ENCODE assay signal across 8 mouse cellular contexts in genomic region chr14:73445508-73446256, GRCm38 (mm10).
DNase-seq lines count a peak whose midpoint lies in the region; ATAC-seq and TF ChIP-seq lines count a peak whose summit lies in the region.

No protein-coding gene starts in this region.

- H3K79me2 ChIP-seq in C2C12 (ENCODE audit: control insufficient read depth, insufficient read depth), result no peaks in the 10 kb centered on the region

- WGBS in kidney, embryonic 15.5 days, result 52% methylated on average over 6 of the region's 6 CpGs
- WGBS in lung, embryonic 16.5 days, result 39% methylated on average over 6 of the region's 6 CpGs

- no peaks in the 10 kb centered on the region for H3K36me3 ChIP-seq in C2C12 (ENCODE audit: control insufficient read depth, insufficient read depth)
- no peaks in the 10 kb centered on the region for H3K36me3 ChIP-seq in kidney, embryonic 15.5 days
- H3K36me3 ChIP-seq in lung, embryonic 16.5 days (ENCODE audit: control insufficient read depth, insufficient read depth, low read length), result no peaks in the 10 kb centered on the region

- DNase-seq in frontal cortex, adult 2 months (ENCODE audit: extremely low spot score in 1 of 2, low spot score in 1 of 2), result no peak
- no peak for DNase-seq in cerebellum, postnatal 36 days
- no peak for DNase-seq in left cerebral cortex, postnatal 25 days (ENCODE audit: low spot score in 2 of 2)
- DNase-seq in left cerebral cortex, postnatal 14 days (ENCODE audit: low spot score in 2 of 2), result no peak

- H3K27me3 ChIP-seq in C2C12 (ENCODE audit: control insufficient read depth, insufficient read depth, insufficient read length), result no peaks in the 10 kb centered on the region
- no peaks in the 10 kb centered on the region for H3K27me3 ChIP-seq in kidney, embryonic 15.5 days
- no peaks in the 10 kb centered on the region for H3K27me3 ChIP-seq in lung, embryonic 16.5 days (ENCODE audit: control insufficient read depth, insufficient read depth, low read depth, low read length)

- no peaks in the 10 kb centered on the region for H3K79me3 ChIP-seq in C2C12 (ENCODE audit: low read depth)

- peaks cover 10% of the 10 kb centered on the region for H3K4me1 ChIP-seq in brown adipose tissue, adult 24 weeks (ENCODE audit: control insufficient read depth, insufficient read depth, insufficient read length, low read length)
- H3K4me1 ChIP-seq in kidney, embryonic 15.5 days, result peaks cover 36% of the 10 kb centered on the region
- peaks cover 14% of the 10 kb centered on the region for H3K4me1 ChIP-seq in lung, embryonic 16.5 days (replicated peaks; ENCODE audit: control insufficient read depth, insufficient read depth, low read length)

- H3K27ac ChIP-seq in brown adipose tissue, adult 24 weeks (replicated peaks; ENCODE audit: low read depth, low read length), result peak overlapping the region; percentile 59
- peak overlapping the region; percentile 91 for H3K27ac ChIP-seq in kidney, embryonic 15.5 days
- H3K27ac ChIP-seq in lung, embryonic 16.5 days (ENCODE audit: low read length), result peak overlapping the region; percentile 57

- TF ChIP-seq CTCF in C2C12 (IDR thresholded peaks at IDR 0.05; ENCODE audit: control insufficient read depth, insufficient read depth, insufficient read length), result no peak

- H3ac ChIP-seq in C2C12 (ENCODE audit: control insufficient read depth, insufficient read length, low read depth), result no peak overlapping the region

- H3K4me2 ChIP-seq in kidney, embryonic 15.5 days, result no peak overlapping the region
- no peak overlapping the region for H3K4me2 ChIP-seq in lung, embryonic 16.5 days (ENCODE audit: low read depth, low read length)

- ATAC-seq in kidney, embryonic 15.5 days (replicated peaks; ENCODE audit: low FRiP score), result peak; percentile 89
- ATAC-seq in lung, embryonic 16.5 days (ENCODE audit: low read depth), result peak; percentile 72

- H3K9ac ChIP-seq in kidney, embryonic 15.5 days, result no peak overlapping the region
- no peak overlapping the region for H3K9ac ChIP-seq in lung, embryonic 16.5 days (ENCODE audit: low read length)

- no peak overlapping the region for H3K4me3 ChIP-seq in C2C12 (ENCODE audit: insufficient read depth, poor library complexity, severe bottlenecking)
- H3K4me3 ChIP-seq in brown adipose tissue, adult 24 weeks (ENCODE audit: insufficient read depth, low read depth, low read length), result no peak overlapping the region
- no peak overlapping the region for H3K4me3 ChIP-seq in kidney, embryonic 15.5 days (replicated peaks)
- H3K4me3 ChIP-seq in lung, embryonic 16.5 days (ENCODE audit: low read length), result no peak overlapping the region

- intact Hi-C loops in left cerebral cortex, postnatal 25 days (cut with DNase I), result no loop called here
- intact Hi-C loops in left cerebral cortex, postnatal 14 days (cut with DNase I), result no loop called here

- H3K9me3 ChIP-seq in kidney, embryonic 15.5 days (replicated peaks), result no peaks in the 10 kb centered on the region
- no peaks in the 10 kb centered on the region for H3K9me3 ChIP-seq in lung, embryonic 16.5 days (ENCODE audit: control insufficient read depth, low read length)

TF ChIP-seq in C2C12, 6 proteins besides CTCF, POLR2A, EP300 and RAD21:
- no peak for TF ChIP-seq MAX (IDR thresholded peaks at IDR 0.05)
- peak; percentile 32 for TF ChIP-seq MYOD1 (IDR thresholded peaks at IDR 0.05; ENCODE audit: control insufficient read depth, insufficient read length, low read depth)
- TF ChIP-seq MYOG (IDR thresholded peaks at IDR 0.05; ENCODE audit: control insufficient read depth, extremely low read depth, insufficient read length), result no peak
- no peak for TF ChIP-seq USF1 (IDR thresholded peaks at IDR 0.05; ENCODE audit: low read depth)
